Mouse (Mus musculus) heart, postnatal 0 days (tissue): ENCODE measurements at regions not wholly inside any gene's neighbourhood (a gene's known extent, or its start where the extent isn't known, plus 50 kb on each side); places are given as distances from the start of the nearest gene placed in this dataset.

Experiments
- ATAC-seq: fragments of 200-750 bp; cut with Nextera tagmentation; 2 replicates; pipeline ENCODE4 v1.8.0; 2017; ENCODE audit warnings: low read depth, moderate number of reproducible peaks, moderate library complexity; ENCODE audit not compliant: insufficient read depth
- DNase-seq: peaks from one replicate; pipeline ENCODE4 v3.0.0-alpha.2; 2016; ENCODE audit warnings: low spot score
- H3K27ac ChIP-seq: fragments of 300-500 bp; sonication (generic); 2 replicates; pipeline ENCODE4 v1.5.1; 2014; ENCODE audit warnings: low read depth, mild to moderate bottlenecking
- H3K27me3 ChIP-seq: fragments of 300-500 bp; sonication (generic); 2 replicates; pipeline ENCODE4 v1.6.1; 2014; ENCODE audit warnings: low read length, mixed read lengths; ENCODE audit not compliant: control insufficient read depth, insufficient read depth
- H3K36me3 ChIP-seq: fragments of 300-500 bp; sonication (generic); replicated peaks from 2 replicates; pipeline ENCODE4 v1.6.1; 2014; ENCODE audit warnings: low read length, mixed read lengths; ENCODE audit not compliant: control insufficient read depth, insufficient read depth
- H3K4me1 ChIP-seq: fragments of 300-500 bp; sonication (generic); 2 replicates; pipeline ENCODE4 v1.6.1; 2014; ENCODE audit warnings: antibody characterized with exemption; ENCODE audit not compliant: control insufficient read depth, insufficient read depth
- H3K4me2 ChIP-seq: fragments of 300-500 bp; sonication (generic); 2 replicates; pipeline ENCODE4 v1.6.1; 2014; ENCODE audit warnings: low read depth, mild to moderate bottlenecking, low read length, moderate library complexity
- H3K4me3 ChIP-seq: fragments of 300-500 bp; sonication (generic); 2 replicates; pipeline ENCODE4 v1.5.1; 2014; ENCODE audit warnings: low read depth, low read length
- H3K9ac ChIP-seq: fragments of 300-500 bp; sonication (generic); replicated peaks from 2 replicates; pipeline ENCODE4 v1.6.1; 2014; ENCODE audit warnings: low read depth, low read length, mixed read lengths
- H3K9me3 ChIP-seq: fragments of 300-500 bp; sonication (generic); replicated peaks from 2 replicates; pipeline ENCODE4 v1.6.1; 2016; ENCODE audit warnings: low read length; ENCODE audit not compliant: control insufficient read depth
- CTCF ChIP-seq: IDR thresholded peaks from 2 replicates; pipeline ENCODE4 v1.5.1; 2016; ENCODE audit warnings: antibody characterized with exemption, control low read depth, low read depth
- EP300 ChIP-seq: IDR thresholded peaks from 2 replicates; pipeline ENCODE4 v1.6.1; 2016; ENCODE audit warnings: antibody characterized with exemption, low read depth
- WGBS: fragments of 180-500 bp; shearing (Covaris S2); extraction: QIAGEN DNeasy Blood & Tissue Kit; methylation state at CpG from one replicate; pipeline ENCODE4 v1.1.7; 2014; 5-methylcytosine and 5-hydroxymethylcytosine counted together

- DNase-seq (no peak), ATAC-seq (no peak)
- Histone ChIP-seq H3K27ac (no peak overlapping the region), H3K4me2 (no peak overlapping the region), H3K9ac (no peak overlapping the region), H3K27me3 (0 out of 2 replicates have a peak, but pooled peaks cover 6% of the 10 kb centered on the region), H3K4me3 (no peak overlapping the region), H3K9me3 (no peaks in the 10 kb centered on the region), H3K4me1 (peaks cover 6% of the 10 kb centered on the region; the same call in 1 of the 2 replicates), H3K36me3 (no peaks in the 10 kb centered on the region)
- 43% methylated on average over 3 of the region's 3 CpGs for WGBS
- TF ChIP-seq EP300, result no peak
- TF ChIP-seq CTCF, result no peak
Measured at GRCm38 (mm10) chr16:29977011-29977410, 87.2 kb upstream of the Hes1 start.

GRCm38 (mm10) chr16:29977711-29978110 is 86.5 kb upstream of the Hes1 start:
- no peaks in the 10 kb centered on the region for H3K9me3 ChIP-seq
- peaks cover 7% of the 10 kb centered on the region for H3K4me1 ChIP-seq
- no peak overlapping the region for H3K4me2 ChIP-seq
- H3K27ac ChIP-seq, result no peak overlapping the region
- H3K36me3 ChIP-seq, result no peaks in the 10 kb centered on the region
- DNase-seq (no peak), ATAC-seq (no peak)
- 0 out of 2 replicates have a peak, but pooled peaks cover 6% of the 10 kb centered on the region for H3K27me3 ChIP-seq
- TF ChIP-seq CTCF, result no peak
- WGBS, result 70% methylated on average over 8 of the region's 8 CpGs
- no peak overlapping the region for H3K9ac ChIP-seq
- no peak overlapping the region for H3K4me3 ChIP-seq

GRCm38 (mm10) chr16:29979066-29979465 is 85.1 kb upstream of the Hes1 start:
- Histone ChIP-seq H3K4me3 (no peak overlapping the region), H3K4me1 (peaks cover 15% of the 10 kb centered on the region), H3K9me3 (no peaks in the 10 kb centered on the region), H3K9ac (no peak overlapping the region), H3K27ac (no peak overlapping the region), H3K4me2 (no peak overlapping the region), H3K36me3 (no peaks in the 10 kb centered on the region), H3K27me3 (0 out of 2 replicates have a peak, but pooled peaks cover 2% of the 10 kb centered on the region)
- no peak for DNase-seq
- TF ChIP-seq EP300, result no peak
- no peak for TF ChIP-seq CTCF
- WGBS, result 69% methylated on average over 6 of the region's 7 CpGs
- no peak for ATAC-seq

- Histone ChIP-seq H3K27ac (no peak overlapping the region), H3K4me1 (peaks cover 15% of the 10 kb centered on the region), H3K9me3 (no peaks in the 10 kb centered on the region), H3K4me2 (no peak overlapping the region), H3K9ac (no peak overlapping the region), H3K27me3 (no peaks in the 10 kb centered on the region), H3K4me3 (no peak overlapping the region), H3K36me3 (no peaks in the 10 kb centered on the region)
- DNase-seq (no peak), ATAC-seq (no peak)
- 86% methylated on average over 7 of the region's 7 CpGs for WGBS
- no peak for TF ChIP-seq EP300
- no peak for TF ChIP-seq CTCF
Measured at GRCm38 (mm10) chr16:29981543-29981942, 82.6 kb upstream of the Hes1 start.

GRCm38 (mm10) chr16:29982224-29982785 is 81.9 kb upstream of the Hes1 start:
- Histone ChIP-seq H3K36me3 (no peaks in the 10 kb centered on the region), H3K4me2 (no peak overlapping the region), H3K9ac (no peak overlapping the region), H3K27ac (no peak overlapping the region), H3K4me3 (no peak overlapping the region), H3K27me3 (no peaks in the 10 kb centered on the region), H3K4me1 (peaks cover 15% of the 10 kb centered on the region), H3K9me3 (no peaks in the 10 kb centered on the region)
- ATAC-seq (no peak), DNase-seq (no peak)
- 83% methylated on average over 8 of the region's 8 CpGs for WGBS
- TF ChIP-seq EP300, result no peak
- TF ChIP-seq CTCF, result no peak

GRCm38 (mm10) chr16:29983161-29983560 is 81.0 kb upstream of the Hes1 start:
- no peaks in the 10 kb centered on the region for H3K27me3 ChIP-seq
- no peak overlapping the region for H3K9ac ChIP-seq
- ATAC-seq, result no peak
- no peaks in the 10 kb centered on the region for H3K9me3 ChIP-seq
- H3K27ac ChIP-seq, result no peak overlapping the region
- H3K4me3 ChIP-seq, result no peak overlapping the region
- no peak overlapping the region for H3K4me2 ChIP-seq
- no peak for DNase-seq
- peaks cover 15% of the 10 kb centered on the region for H3K4me1 ChIP-seq
- H3K36me3 ChIP-seq, result no peaks in the 10 kb centered on the region
- 30% methylated on average over 7 of the region's 7 CpGs for WGBS
- TF ChIP-seq CTCF, result no peak
- no peak for TF ChIP-seq EP300
